Mouse (Mus musculus): ENCODE data around the gene Bnc2. TPM values are rescaled to one million over a fixed set of nuclear protein-coding genes. Genes with fewer than 3 reads are reported as not detected.

Gene Bnc2
- polyA plus RNA-seq, 1 experiment from 2014 or later: 11.0 TPM

DNA sequence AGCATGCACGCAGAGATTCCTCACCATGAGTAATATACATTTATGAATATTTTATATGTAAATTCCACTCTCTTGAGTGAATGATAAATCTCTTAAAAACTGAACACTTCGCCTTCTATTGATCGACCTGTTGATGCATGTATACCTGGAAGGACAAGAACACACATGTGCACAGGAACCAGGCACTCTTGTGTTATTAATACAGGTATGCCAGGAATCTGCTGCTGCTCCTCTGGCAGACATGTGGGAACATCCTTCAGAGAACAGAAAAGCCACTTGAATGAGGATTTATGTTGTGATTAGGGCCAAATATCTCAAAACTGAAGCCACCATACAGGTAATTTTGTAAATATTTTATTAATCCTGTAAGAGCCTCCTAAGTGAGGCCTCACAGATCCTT is 357.7 kb downstream of the Bnc2 start:
- Histone ChIP-seq H3K27ac (no peak overlapping the region), H3K27me3 (no peaks in the 10 kb centered on the region), H3K9me3 (no peaks in the 10 kb centered on the region), H3K4me2 (no peak overlapping the region), H3K9ac (no peak overlapping the region), H3K36me3 (no peaks in the 10 kb centered on the region), H3K4me1 (replicated peaks) (0 out of 2 replicates have a peak, but pooled peaks cover 11% of the 10 kb centered on the region), H3K4me3 (no peak overlapping the region)
- no peak for ATAC-seq (ENCODE audit: low FRiP score)
- WGBS: 92% methylated on average over 3 of the region's 3 CpGs

DNA sequence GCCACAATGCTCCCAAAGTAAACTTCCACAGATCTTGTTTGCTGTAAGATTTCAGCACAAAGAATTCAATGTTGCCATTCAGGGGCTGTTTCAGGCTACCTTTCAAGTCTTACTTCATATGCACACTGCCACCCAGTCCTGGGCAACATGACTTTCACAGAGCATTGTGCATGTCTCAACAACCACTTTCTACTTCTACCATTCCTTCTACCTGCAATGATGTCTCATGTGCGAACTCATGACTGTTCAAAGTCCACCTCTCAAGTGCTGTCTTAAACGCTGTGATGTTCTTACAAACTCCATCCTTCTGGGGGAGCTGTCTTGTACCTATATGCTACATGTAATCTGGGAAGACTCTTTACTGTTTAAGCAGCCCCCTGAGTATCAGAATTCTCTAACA is 363.7 kb downstream of the Bnc2 start:
- no peak for ATAC-seq (ENCODE audit: low FRiP score)
- 79% methylated on average over 2 of the region's 2 CpGs for WGBS
- H3K27me3 ChIP-seq: 0 out of 2 replicates have a peak, but pooled peaks cover 5% of the 10 kb centered on the region
- H3K4me1 ChIP-seq (replicated peaks): peaks cover 11% of the 10 kb centered on the region; the same call in 1 of the 2 replicates
- no peak overlapping the region for H3K27ac ChIP-seq
- no peak overlapping the region for H3K4me2 ChIP-seq
- no peaks in the 10 kb centered on the region for H3K9me3 ChIP-seq
- H3K9ac ChIP-seq: no peak overlapping the region
- no peak overlapping the region for H3K4me3 ChIP-seq
- H3K36me3 ChIP-seq: no peaks in the 10 kb centered on the region

DNA sequence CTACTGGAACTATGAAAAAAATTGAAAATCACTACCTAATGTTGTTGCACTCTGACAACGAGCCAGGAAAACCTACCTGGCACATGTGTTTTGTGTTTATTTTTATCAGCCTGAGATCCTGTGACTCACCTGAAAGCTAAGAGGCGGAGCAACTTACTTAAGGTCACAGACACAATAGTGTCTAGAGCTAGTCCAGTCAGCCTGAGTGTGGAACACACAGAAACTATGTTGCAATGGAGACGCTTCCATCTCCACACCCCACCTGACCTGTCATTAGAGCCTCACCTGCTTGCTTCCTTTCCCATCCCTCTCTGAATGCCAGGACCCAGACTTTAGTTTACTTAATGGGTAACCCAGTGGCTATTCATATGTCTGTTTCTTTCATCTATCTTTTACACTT is 364.2 kb downstream of the Bnc2 start:
- ATAC-seq (ENCODE audit: low FRiP score): no peak
- Histone ChIP-seq H3K27ac (no peak overlapping the region), H3K36me3 (no peaks in the 10 kb centered on the region), H3K4me3 (no peak overlapping the region), H3K4me2 (no peak overlapping the region), H3K27me3 (0 out of 2 replicates have a peak, but pooled peaks cover 5% of the 10 kb centered on the region), H3K9me3 (no peaks in the 10 kb centered on the region), H3K9ac (no peak overlapping the region), H3K4me1 (replicated peaks) (peaks cover 6% of the 10 kb centered on the region; the same call in 1 of the 2 replicates)
- WGBS: 89% methylated on average over 3 of the region's 3 CpGs

DNA sequence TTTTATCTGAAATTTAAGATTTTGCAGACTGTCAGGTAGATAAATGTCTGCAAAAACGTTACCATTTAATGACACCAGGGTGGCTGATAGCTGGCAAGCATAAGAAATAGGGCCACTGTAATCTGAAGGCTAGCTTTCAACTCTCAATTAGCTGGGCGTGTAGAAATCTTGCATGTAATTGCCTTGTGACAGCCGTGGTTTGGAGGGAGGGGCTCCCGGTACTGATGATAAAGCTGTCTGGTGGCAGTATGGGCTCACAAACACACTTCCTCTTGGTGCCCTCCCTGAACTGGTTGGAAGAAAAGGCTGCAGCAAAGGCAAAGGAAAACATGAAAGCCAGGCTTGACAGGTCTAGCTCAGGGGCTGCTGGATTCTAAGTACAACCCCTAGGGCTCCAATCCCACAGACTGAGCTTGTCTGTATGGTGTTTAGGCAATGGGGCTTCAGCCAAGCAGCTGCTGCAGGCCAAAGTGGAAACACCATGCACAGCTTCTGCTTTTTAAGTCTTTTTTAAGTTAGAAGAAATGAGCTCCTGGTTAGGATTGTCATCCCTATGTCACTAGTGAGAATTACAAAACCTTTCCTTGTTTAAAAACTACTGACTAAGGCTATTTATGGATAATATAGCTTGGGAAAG is 366.7 kb downstream of the Bnc2 start:
- H3K4me2 ChIP-seq: no peak overlapping the region
- 0 out of 2 replicates have a peak, but pooled peaks cover 5% of the 10 kb centered on the region for H3K27me3 ChIP-seq
- no peaks in the 10 kb centered on the region for H3K9me3 ChIP-seq
- WGBS: 18% methylated on average over 4 of the region's 4 CpGs
- H3K27ac ChIP-seq: peak overlapping the region; percentile 10; the same call in 1 of the 2 replicates
- H3K36me3 ChIP-seq: no peaks in the 10 kb centered on the region
- H3K4me1 ChIP-seq (replicated peaks): peaks cover 6% of the 10 kb centered on the region; the same call in 1 of the 2 replicates
- no peak overlapping the region for H3K4me3 ChIP-seq
- no peak for ATAC-seq (ENCODE audit: low FRiP score)
- H3K9ac ChIP-seq: no peak overlapping the region

DNA sequence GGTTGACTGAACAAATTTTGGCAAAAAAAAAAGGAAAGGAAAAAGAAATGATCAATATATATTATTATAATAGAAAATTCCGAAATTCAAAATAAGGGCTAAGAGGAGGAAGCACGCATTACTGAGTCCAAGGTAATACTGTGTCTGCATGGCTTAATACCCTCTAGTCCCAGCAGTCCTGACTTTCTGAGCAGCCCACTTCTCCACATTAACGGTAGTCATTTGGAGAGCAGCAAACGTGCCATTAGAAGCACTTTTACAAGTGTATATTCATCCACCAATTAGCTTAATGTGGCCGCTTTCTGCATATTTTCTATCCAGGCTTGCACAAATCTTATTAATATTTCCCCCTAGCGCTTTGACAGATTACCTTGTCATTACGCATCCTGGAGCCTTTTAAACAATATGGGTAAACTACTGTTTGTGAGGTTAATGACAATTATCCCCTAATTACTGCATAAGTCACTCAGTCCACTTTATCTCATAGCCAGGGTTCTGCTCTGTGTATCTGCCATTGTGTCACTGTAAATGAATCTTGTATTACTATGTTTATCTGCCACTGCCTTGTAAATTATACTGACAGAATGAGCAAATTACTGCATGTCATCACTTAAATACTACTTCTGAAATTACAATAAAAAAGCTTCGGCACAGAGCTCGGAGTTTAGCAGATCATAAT is 368.0 kb downstream of the Bnc2 start:
- Histone ChIP-seq H3K9me3 (no peaks in the 10 kb centered on the region), H3K4me1 (replicated peaks) (peaks cover 6% of the 10 kb centered on the region; the same call in 1 of the 2 replicates), H3K36me3 (no peaks in the 10 kb centered on the region), H3K27me3 (0 out of 2 replicates have a peak, but pooled peaks cover 5% of the 10 kb centered on the region), H3K27ac (no peak overlapping the region), H3K4me3 (no peak overlapping the region), H3K9ac (no peak overlapping the region), H3K4me2 (no peak overlapping the region)
- ATAC-seq (ENCODE audit: low FRiP score): peak; percentile 68
- WGBS: 72% methylated on average over 9 of the region's 9 CpGs

DNA sequence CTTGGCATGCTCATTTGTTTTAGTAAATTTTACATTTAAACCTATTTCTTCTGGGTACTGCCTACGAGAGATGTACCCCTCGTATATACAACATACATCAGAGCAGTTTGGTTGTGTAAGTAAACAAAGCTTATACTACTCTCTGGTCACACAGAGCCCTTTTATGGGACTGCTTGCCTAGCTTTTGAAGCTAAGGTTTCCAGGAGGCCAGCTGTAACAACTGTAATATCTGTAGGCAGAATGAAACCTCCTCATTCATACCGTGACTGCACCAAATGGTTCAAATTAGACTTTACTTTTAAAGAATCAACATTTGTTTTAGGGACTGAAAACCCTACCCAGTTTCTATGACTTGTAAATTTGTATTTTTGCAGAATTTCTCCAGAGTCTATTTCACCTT is 372.1 kb downstream of the Bnc2 start:
- H3K9ac ChIP-seq: no peak overlapping the region
- WGBS: 82% methylated on average over 3 of the region's 3 CpGs

DNA sequence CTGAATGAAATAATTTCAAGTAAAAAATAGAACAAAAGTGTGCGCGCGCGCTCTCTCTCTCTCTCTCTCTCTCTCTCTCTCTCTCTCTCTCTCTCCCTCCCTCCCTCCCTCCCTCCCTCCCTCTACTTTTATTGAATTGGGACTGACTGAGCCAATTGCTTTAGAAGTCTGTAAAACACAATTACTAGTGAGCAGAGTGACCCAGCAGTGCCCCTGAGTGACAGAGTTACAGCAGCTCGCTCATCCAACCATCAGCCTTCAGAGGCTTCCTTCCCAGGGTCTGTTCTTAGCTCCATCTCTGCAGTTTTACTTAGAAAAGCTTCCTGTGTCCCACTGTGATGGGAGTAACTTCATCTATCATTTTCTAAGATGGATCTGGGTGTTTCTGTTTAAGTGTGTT is 389.9 kb downstream of the Bnc2 start:
- no peaks in the 10 kb centered on the region for H3K36me3 ChIP-seq
- no peak overlapping the region for H3K4me3 ChIP-seq
- ATAC-seq (ENCODE audit: low FRiP score): no peak
- 67% methylated on average over 5 of the region's 5 CpGs for WGBS
- H3K4me1 ChIP-seq (replicated peaks): no peaks in the 10 kb centered on the region
- H3K27me3 ChIP-seq: peaks cover 10% of the 10 kb centered on the region; the same call in 1 of the 2 replicates
- no peak overlapping the region for H3K27ac ChIP-seq
- H3K9ac ChIP-seq: no peak overlapping the region
- no peak overlapping the region for H3K4me2 ChIP-seq
- no peaks in the 10 kb centered on the region for H3K9me3 ChIP-seq

More for the DNA sequence above, 372.1 kb downstream of the Bnc2 start:
- peaks cover 7% of the 10 kb centered on the region for H3K9me3 ChIP-seq
- peaks cover under 1% of the 10 kb centered on the region; the same call in 1 of the 2 replicates for H3K4me1 ChIP-seq (replicated peaks)
- H3K36me3 ChIP-seq: 0 out of 2 replicates have a peak, but pooled peaks cover 2% of the 10 kb centered on the region
- H3K27me3 ChIP-seq: no peaks in the 10 kb centered on the region
- no peak overlapping the region for H3K27ac ChIP-seq
- no peak for ATAC-seq (ENCODE audit: low FRiP score)
- no peak overlapping the region for H3K4me2 ChIP-seq
- H3K4me3 ChIP-seq: no peak overlapping the region

- WGBS: 70% methylated on average over 2 of the region's 2 CpGs
- H3K27me3 ChIP-seq: peaks cover 3% of the 10 kb centered on the region; the same call in 1 of the 2 replicates
- H3K4me1 ChIP-seq (replicated peaks): no peaks in the 10 kb centered on the region
- no peak overlapping the region for H3K4me2 ChIP-seq
- H3K9me3 ChIP-seq: no peaks in the 10 kb centered on the region
- no peaks in the 10 kb centered on the region for H3K36me3 ChIP-seq
- ATAC-seq (ENCODE audit: low FRiP score): no peak
- no peak overlapping the region for H3K9ac ChIP-seq
- no peak overlapping the region for H3K27ac ChIP-seq
- no peak overlapping the region for H3K4me3 ChIP-seq
Measured at GRCm38 (mm10) chr4:84282651-84283050, 392.4 kb downstream of the Bnc2 start.

GRCm38 (mm10) chr4:84278156-84278555 is 396.9 kb downstream of the Bnc2 start:
- Histone ChIP-seq H3K4me2 (no peak overlapping the region), H3K4me1 (replicated peaks) (0 out of 2 replicates have a peak, but pooled peaks cover 4% of the 10 kb centered on the region), H3K9ac (no peak overlapping the region), H3K27ac (no peak overlapping the region), H3K4me3 (no peak overlapping the region), H3K36me3 (no peaks in the 10 kb centered on the region), H3K9me3 (no peaks in the 10 kb centered on the region), H3K27me3 (peaks cover 3% of the 10 kb centered on the region; the same call in 1 of the 2 replicates)
- WGBS: 87% methylated on average over 6 of the region's 6 CpGs
- no peak for ATAC-seq (ENCODE audit: low FRiP score)

DNA sequence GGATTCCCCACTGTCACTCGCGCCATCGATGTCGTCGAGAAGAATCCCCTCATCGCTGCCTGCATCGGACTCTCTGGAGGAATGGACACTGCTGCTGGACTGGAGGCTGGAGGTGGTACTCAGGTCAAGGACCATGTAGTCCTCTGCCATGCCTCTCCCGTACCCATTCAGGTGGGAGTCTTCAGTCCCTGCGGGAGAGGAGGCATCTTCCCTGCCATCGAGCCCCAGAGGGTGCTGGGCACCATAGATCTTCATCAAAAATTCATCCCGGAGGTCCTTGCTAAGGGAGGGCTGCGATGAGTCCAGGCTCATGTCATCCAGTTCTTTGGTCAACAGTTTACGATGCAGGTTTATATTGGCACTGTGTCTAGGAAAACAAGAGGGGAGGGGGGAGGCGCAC is 399.0 kb downstream of the Bnc2 start:
- H3K9me3 ChIP-seq: no peaks in the 10 kb centered on the region
- H3K4me2 ChIP-seq: no peak overlapping the region
- ATAC-seq (ENCODE audit: low FRiP score): no peak
- no peak overlapping the region for H3K9ac ChIP-seq
- H3K27me3 ChIP-seq: peaks cover 3% of the 10 kb centered on the region; the same call in 1 of the 2 replicates
- WGBS: 89% methylated on average over 14 of the region's 14 CpGs
- no peaks in the 10 kb centered on the region for H3K36me3 ChIP-seq
- H3K27ac ChIP-seq: no peak overlapping the region
- no peak overlapping the region for H3K4me3 ChIP-seq
- 0 out of 2 replicates have a peak, but pooled peaks cover 4% of the 10 kb centered on the region for H3K4me1 ChIP-seq (replicated peaks)

DNA sequence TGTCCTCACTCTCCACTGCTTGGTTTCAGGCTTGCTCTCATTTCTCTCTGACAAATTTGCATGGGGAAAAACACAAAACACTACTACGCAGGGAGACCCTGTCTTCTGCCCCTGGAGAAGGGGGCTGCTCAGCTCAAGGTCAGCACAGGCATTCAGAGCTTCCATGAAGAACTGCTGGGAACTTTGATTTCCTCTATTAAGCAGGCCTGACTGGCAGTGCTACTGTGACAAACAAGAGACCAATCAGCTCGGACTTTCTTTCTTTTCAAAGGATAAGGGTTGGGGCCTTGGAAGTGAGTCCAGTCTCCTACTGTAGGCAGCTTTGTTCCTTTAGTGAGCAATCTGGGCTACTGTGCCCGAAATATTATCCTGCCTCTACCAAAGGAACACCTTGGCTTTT is 400.9 kb downstream of the Bnc2 start:
- Histone ChIP-seq H3K4me3 (no peak overlapping the region), H3K4me2 (no peak overlapping the region), H3K36me3 (no peaks in the 10 kb centered on the region), H3K27ac (no peak overlapping the region), H3K9ac (no peak overlapping the region), H3K4me1 (replicated peaks) (0 out of 2 replicates have a peak, but pooled peaks cover 4% of the 10 kb centered on the region), H3K9me3 (no peaks in the 10 kb centered on the region), H3K27me3 (no peaks in the 10 kb centered on the region)
- WGBS: 26% methylated on average over 3 of the region's 3 CpGs
- ATAC-seq (ENCODE audit: low FRiP score): peak; percentile 46; the same call in 1 of the 2 replicates

DNA sequence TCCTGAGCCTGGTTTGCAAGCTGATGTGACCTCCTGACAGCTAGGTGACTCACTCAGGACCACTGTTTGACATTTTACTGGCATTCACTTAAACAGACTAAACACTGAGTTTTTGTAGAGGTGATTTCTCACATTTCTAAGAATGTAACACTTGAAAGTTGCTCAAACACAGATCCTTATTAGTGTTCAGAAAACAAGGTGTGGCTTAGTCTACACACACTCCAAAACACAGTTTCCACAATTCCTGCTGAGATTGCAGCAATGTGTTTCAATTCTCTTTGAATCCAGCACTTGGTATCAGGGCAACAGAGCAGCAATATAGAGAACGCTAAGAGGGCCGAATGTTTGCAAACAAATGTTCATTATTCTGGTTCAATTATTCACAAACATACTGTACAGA is 402.2 kb downstream of the Bnc2 start:
- 81% methylated on average over 2 of the region's 2 CpGs for WGBS
- H3K36me3 ChIP-seq: no peaks in the 10 kb centered on the region
- H3K4me1 ChIP-seq (replicated peaks): 0 out of 2 replicates have a peak, but pooled peaks cover 4% of the 10 kb centered on the region
- no peak overlapping the region for H3K4me2 ChIP-seq
- no peak overlapping the region for H3K9ac ChIP-seq
- no peak for ATAC-seq (ENCODE audit: low FRiP score)
- H3K4me3 ChIP-seq: no peak overlapping the region
- no peaks in the 10 kb centered on the region for H3K9me3 ChIP-seq
- no peaks in the 10 kb centered on the region for H3K27me3 ChIP-seq
- no peak overlapping the region for H3K27ac ChIP-seq

All from hindbrain, embryonic 13.5 days (tissue).